Mouse (Mus musculus): ENCODE measurements at regions not wholly inside any gene's neighbourhood (a gene's known extent, or its start where the extent isn't known, plus 50 kb on each side); places are given as distances from the start of the nearest gene placed in this dataset.

- CTCF ChIA-PET: no interaction called here
- POLR2A ChIA-PET: no interaction called here
Measured at GRCm38 (mm10) chr3:63556741-63557140, 73.1 kb upstream of the Gm34302 start.

DNA sequence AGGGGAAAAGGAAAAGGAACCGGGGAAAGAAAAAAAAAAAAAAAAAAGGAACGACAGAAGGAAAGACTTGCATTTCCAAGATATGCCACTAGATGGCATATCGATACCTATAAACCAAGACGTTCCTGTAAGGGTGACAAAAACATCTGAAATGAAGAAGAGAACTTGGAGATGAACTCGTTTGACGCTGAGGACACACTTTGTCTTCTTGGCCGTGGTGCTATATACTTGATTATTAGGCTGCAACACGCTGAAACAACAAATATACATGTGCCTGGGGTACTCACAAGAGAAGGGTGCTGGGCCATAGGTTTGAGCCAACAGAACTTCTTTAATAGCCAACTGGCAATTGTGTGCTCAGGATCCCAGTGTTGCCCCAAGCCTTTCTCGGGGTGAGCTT is 71.2 kb upstream of the Gm34302 start:
- CTCF ChIA-PET: interaction anchor here in 1 of 4 experiments (0.6 to 1.0 kb wide), 2 partner anchors 365 to 1236 kb away, joined by 3 read pairs; no protein-coding TSS in a partner anchor
- POLR2A ChIA-PET: no interaction called here

GRCm38 (mm10) chr3:63553426-63553825 is 69.7 kb upstream of the Gm34302 start:
- ChIA-PET CTCF (no interaction called here), POLR2A (no interaction called here)

- ChIA-PET POLR2A (interaction anchor here in 1 of 4 experiments (0.8 kb wide), 1 partner anchor 62 kb away, joined by 4 read pairs; no protein-coding TSS in a partner anchor), CTCF (interaction anchor here in 1 of 4 experiments (0.6 kb wide), 1 partner anchor 271 kb away, joined by 3 read pairs; no protein-coding TSS in a partner anchor)
Measured at GRCm38 (mm10) chr3:63551661-63552060, 68.0 kb upstream of the Gm34302 start.

GRCm38 (mm10) chr3:63542638-63543408 is 59.1 kb upstream of the Gm34302 start:
- CTCF ChIA-PET: interaction anchor here in 1 of 4 experiments (0.6 kb wide), 1 partner anchor 409 kb away, joined by 3 read pairs; no protein-coding TSS in a partner anchor
- POLR2A ChIA-PET: no interaction called here

- CTCF ChIA-PET: interaction anchor here in 1 of 4 experiments (0.5 kb wide), 1 partner anchor 621 kb away, joined by 3 read pairs; no protein-coding TSS in a partner anchor
- POLR2A ChIA-PET: no interaction called here
Measured at GRCm38 (mm10) chr3:63538881-63539280, 55.2 kb upstream of the Gm34302 start.

- CTCF ChIA-PET: no interaction called here
Measured at GRCm38 (mm10) chr3:63534141-63534540, 50.5 kb upstream of the Gm34302 start.

More at GRCm38 (mm10) chr3:63534141-63534540, 50.5 kb upstream of the Gm34302 start:
- POLR2A ChIA-PET: no interaction called here

Measured in embryonic stem cell, embryonic (primary cell).